Mouse (Mus musculus): Measurements from ENCODE around the gene Lamb2. TPM values are rescaled to one million over a fixed set of nuclear protein-coding genes. Genes with fewer than 3 reads are reported as not detected.

The Lamb2 gene
- total and polyA plus RNA-seq, 3 experiments, result 272 to 360 (median 326) TPM

DNA sequence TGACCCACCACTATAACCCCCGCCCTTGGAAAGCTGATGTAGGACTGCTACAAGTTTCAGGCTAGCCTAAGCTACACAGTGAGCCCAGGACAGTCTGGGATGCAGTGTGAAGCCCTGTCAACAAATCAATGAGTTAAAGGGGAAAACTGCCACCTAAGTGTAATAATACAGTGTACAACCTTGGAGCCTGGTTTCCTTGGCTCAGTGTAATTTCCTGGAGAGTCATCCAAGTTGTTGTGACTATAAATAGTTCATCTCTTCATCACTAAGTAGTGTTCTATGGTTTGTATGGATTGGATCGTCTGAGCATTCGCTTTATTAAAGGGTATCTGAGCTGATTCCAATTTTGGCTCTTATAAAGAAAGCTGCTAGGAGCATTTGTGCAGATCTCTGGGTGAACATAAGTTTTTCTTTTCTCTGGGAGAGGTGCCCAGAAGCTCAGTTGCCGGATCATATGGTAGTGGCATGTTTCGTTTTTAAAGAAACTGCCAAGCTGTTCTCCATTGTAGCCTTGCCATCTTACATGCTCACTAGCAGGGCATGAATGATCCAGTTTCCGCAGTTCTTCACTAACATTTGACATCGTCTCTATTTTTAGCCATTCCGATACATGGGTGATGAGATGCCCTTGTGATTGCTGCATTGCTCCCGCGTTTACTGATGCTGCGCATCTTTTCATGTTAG, 38.2 kb upstream of the Lamb2 start:
- Histone ChIP-seq H3K4me3 (peak overlapping the region; percentile 15; the same call in 1 of the 2 replicates), H3K4me1 (ENCODE audit: control insufficient read depth, insufficient read depth, low read length) (peaks cover 11% of the 10 kb centered on the region), H3K79me2 (replicated peaks; ENCODE audit: control insufficient read depth, insufficient read depth, low read length) (no peaks in the 10 kb centered on the region), H3K27ac (peak overlapping the region; percentile 20; the same call in 1 of the 2 replicates), H3K9ac (ENCODE audit: low read depth, low read length) (peak overlapping the region; percentile 17; the same call in 1 of the 2 replicates), H3K36me3 (ENCODE audit: control insufficient read depth, insufficient read depth, low read length) (no peaks in the 10 kb centered on the region), H3K27me3 (ENCODE audit: control insufficient read depth, insufficient read depth, low read length) (no peaks in the 10 kb centered on the region)
- intact Hi-C loops (cut with DNase I), result no loop called here
- TF ChIP-seq CTCF (IDR thresholded peaks at IDR 0.05) (no peak), EP300 (IDR thresholded peaks at IDR 0.05; ENCODE audit: insufficient read depth, low read depth, low read length) (no peak), POLR2A (IDR thresholded peaks at IDR 0.05; ENCODE audit: insufficient read depth, low read depth, low read length) (no peak)
- no peak for DNase-seq
- WGBS, result 30% methylated on average over 11 of the region's 11 CpGs

- no peak for TF ChIP-seq CTCF (IDR thresholded peaks at IDR 0.05)
- no peak for TF ChIP-seq POLR2A (IDR thresholded peaks at IDR 0.05; ENCODE audit: insufficient read depth, low read depth, low read length)
- no peak for TF ChIP-seq EP300 (IDR thresholded peaks at IDR 0.05; ENCODE audit: insufficient read depth, low read depth, low read length)
- Histone ChIP-seq H3K27me3 (ENCODE audit: control insufficient read depth, insufficient read depth, low read length) (no peaks in the 10 kb centered on the region), H3K27ac (no peak overlapping the region), H3K79me2 (replicated peaks; ENCODE audit: control insufficient read depth, insufficient read depth, low read length) (no peaks in the 10 kb centered on the region), H3K9ac (ENCODE audit: low read depth, low read length) (no peak overlapping the region), H3K4me3 (no peak overlapping the region), H3K36me3 (ENCODE audit: control insufficient read depth, insufficient read depth, low read length) (no peaks in the 10 kb centered on the region), H3K4me1 (ENCODE audit: control insufficient read depth, insufficient read depth, low read length) (peaks cover 12% of the 10 kb centered on the region)
- no peak for DNase-seq
- WGBS, result 55% methylated on average over 9 of the region's 9 CpGs
- intact Hi-C loops (cut with DNase I), result no loop called here
Measured at GRCm38 (mm10) chr9:108445125-108445524, 34.4 kb upstream of the Lamb2 start.

DNA sequence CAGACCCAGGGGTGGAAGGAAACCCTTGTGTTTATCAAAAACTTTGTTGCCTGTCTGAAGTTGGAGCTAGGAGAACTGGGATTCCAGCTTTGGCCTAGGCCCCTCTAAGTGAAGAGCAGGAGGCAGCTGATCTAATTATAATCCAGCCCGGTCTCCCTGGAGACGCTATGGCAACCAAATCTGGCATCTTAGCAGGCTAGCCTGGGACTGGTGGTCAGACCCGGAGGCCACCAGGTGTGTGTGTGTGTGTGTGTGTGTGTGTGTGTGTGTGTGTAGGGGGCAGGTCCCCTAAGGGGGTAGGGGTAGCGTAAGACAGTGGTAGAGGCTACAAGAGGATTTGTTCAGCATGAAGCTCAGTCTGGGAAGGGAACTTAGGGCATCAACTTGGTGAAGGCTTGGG, 29.7 kb upstream of the Lamb2 start:
- Histone ChIP-seq H3K79me2 (replicated peaks; ENCODE audit: control insufficient read depth, insufficient read depth, low read length) (no peaks in the 10 kb centered on the region), H3K36me3 (ENCODE audit: control insufficient read depth, insufficient read depth, low read length) (no peaks in the 10 kb centered on the region), H3K4me3 (no peak overlapping the region), H3K4me1 (ENCODE audit: control insufficient read depth, insufficient read depth, low read length) (0 out of 2 replicates have a peak, but pooled peaks cover 2% of the 10 kb centered on the region), H3K9ac (ENCODE audit: low read depth, low read length) (no peak overlapping the region), H3K27me3 (ENCODE audit: control insufficient read depth, insufficient read depth, low read length) (no peaks in the 10 kb centered on the region), H3K27ac (no peak overlapping the region)
- WGBS, result 55% methylated on average over 4 of the region's 4 CpGs
- intact Hi-C loops (cut with DNase I), result loop anchor here (5.0 kb wide), 2 partner anchors 42 to 68 kb away; partner anchors contain the start of gene Usp19
- no peak for TF ChIP-seq CTCF (IDR thresholded peaks at IDR 0.05)
- no peak for TF ChIP-seq EP300 (IDR thresholded peaks at IDR 0.05; ENCODE audit: insufficient read depth, low read depth, low read length)
- TF ChIP-seq POLR2A (IDR thresholded peaks at IDR 0.05; ENCODE audit: insufficient read depth, low read depth, low read length), result no peak
- no peak for DNase-seq

DNA sequence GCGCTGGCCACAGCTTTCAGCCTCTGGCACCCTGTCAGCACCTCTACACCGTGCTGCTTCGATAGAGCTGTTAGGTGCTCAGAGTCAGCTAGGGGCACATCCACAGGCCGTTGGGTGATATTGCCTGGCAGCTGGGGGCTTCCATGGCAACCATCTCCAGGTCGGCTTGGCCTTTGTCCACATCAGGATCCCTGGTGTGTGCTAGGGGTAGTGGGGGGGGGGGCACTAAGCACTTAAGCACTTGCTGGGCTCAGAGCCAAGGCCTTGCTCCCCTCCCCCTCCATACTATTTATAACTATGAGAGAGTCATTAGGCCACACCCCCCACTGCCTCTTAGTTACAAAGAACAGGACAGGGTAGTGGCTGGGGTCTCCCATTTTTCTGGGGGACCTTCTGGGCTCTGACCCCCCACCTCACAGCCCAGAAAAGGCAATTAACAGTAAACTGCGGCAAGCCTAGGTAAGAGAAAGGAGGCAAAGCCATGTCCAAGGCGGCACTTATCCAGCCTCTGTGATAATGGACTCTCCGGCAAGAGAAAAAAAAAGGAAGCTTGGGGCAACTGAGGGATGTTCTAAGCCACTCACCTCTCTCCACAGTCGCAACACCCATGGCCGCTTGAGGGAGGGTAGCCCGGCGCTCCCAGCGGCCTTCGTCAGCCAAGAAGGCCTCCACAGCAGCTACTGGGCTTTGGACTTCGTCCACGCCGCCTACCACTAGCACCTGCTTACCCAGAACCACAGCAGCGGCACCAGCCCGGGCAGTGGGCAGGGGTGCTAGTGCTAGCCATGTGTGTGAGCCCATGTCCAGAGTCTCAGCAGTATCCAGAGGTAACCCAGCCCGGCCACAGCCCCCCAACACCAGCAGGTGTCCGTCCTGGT, 29.0 kb upstream of the Lamb2 start:
- H3K4me3 ChIP-seq, result no peak overlapping the region
- H3K27ac ChIP-seq, result 0 out of 2 replicates have a peak overlapping the region, but pooled peaks have one; percentile 23
- intact Hi-C loops (cut with DNase I), result loop anchor here (5.0 kb wide), 2 partner anchors 42 to 68 kb away; partner anchors contain the start of gene Usp19
- 50% methylated on average over 21 of the region's 21 CpGs for WGBS
- H3K9ac ChIP-seq (ENCODE audit: low read depth, low read length), result no peak overlapping the region
- H3K27me3 ChIP-seq (ENCODE audit: control insufficient read depth, insufficient read depth, low read length), result no peaks in the 10 kb centered on the region
- TF ChIP-seq EP300 (IDR thresholded peaks at IDR 0.05; ENCODE audit: insufficient read depth, low read depth, low read length), result 0 out of 2 replicates have a peak, but pooled peaks have one; percentile 7
- no peak for TF ChIP-seq CTCF (IDR thresholded peaks at IDR 0.05)
- no peaks in the 10 kb centered on the region for H3K36me3 ChIP-seq (ENCODE audit: control insufficient read depth, insufficient read depth, low read length)
- no peak for DNase-seq
- H3K4me1 ChIP-seq (ENCODE audit: control insufficient read depth, insufficient read depth, low read length), result 0 out of 2 replicates have a peak, but pooled peaks cover 2% of the 10 kb centered on the region
- H3K79me2 ChIP-seq (replicated peaks; ENCODE audit: control insufficient read depth, insufficient read depth, low read length), result no peaks in the 10 kb centered on the region

GRCm38 (mm10) chr9:108451170-108451493, 28.4 kb upstream of the Lamb2 start:
- intact Hi-C loops (cut with DNase I), result loop anchor here (5.0 kb wide), 2 partner anchors 41 to 69 kb away; partner anchors contain the start of gene Usp19
- no peak for DNase-seq
- Histone ChIP-seq H3K79me2 (replicated peaks; ENCODE audit: control insufficient read depth, insufficient read depth, low read length) (no peaks in the 10 kb centered on the region), H3K9ac (ENCODE audit: low read depth, low read length) (no peak overlapping the region), H3K27ac (no peak overlapping the region), H3K4me3 (no peak overlapping the region), H3K4me1 (ENCODE audit: control insufficient read depth, insufficient read depth, low read length) (0 out of 2 replicates have a peak, but pooled peaks cover 2% of the 10 kb centered on the region), H3K27me3 (ENCODE audit: control insufficient read depth, insufficient read depth, low read length) (no peaks in the 10 kb centered on the region), H3K36me3 (ENCODE audit: control insufficient read depth, insufficient read depth, low read length) (no peaks in the 10 kb centered on the region)
- 75% methylated on average over 6 of the region's 6 CpGs for WGBS
- TF ChIP-seq EP300 (IDR thresholded peaks at IDR 0.05; ENCODE audit: insufficient read depth, low read depth, low read length), result no peak
- TF ChIP-seq POLR2A (IDR thresholded peaks at IDR 0.05; ENCODE audit: insufficient read depth, low read depth, low read length), result no peak
- TF ChIP-seq CTCF (IDR thresholded peaks at IDR 0.05), result no peak

All from heart, adult 2 months (tissue).